Mouse (Mus musculus) lung, postnatal 0 days (tissue): ENCODE data around the gene Dlgap1.

ENCODE experiments used
- CTCF ChIP-seq: IDR thresholded peaks from 2 replicates; pipeline ENCODE4 v1.5.1; 2016; ENCODE audit warnings: antibody characterized with exemption, mild to moderate bottlenecking
- EP300 ChIP-seq: IDR thresholded peaks from 2 replicates; pipeline ENCODE4 v1.6.1; 2016; ENCODE audit warnings: antibody characterized with exemption, mild to moderate bottlenecking, control low read depth

GRCm38 (mm10) chr17:70815001-70815400 is 846.1 kb downstream of the Dlgap1 start:
- TF ChIP-seq CTCF (no peak), EP300 (no peak)
